Mouse (Mus musculus) limb, embryonic 15.5 days (tissue): ENCODE data around the gene Rap1a. TPM values are rescaled to one million over a fixed set of nuclear protein-coding genes. Genes with fewer than 3 reads are reported as not detected.
"Not testable (repeated sequence)": the region's sequence is repeated elsewhere in the genome, so short reads cannot be mapped to it uniquely, and the experiment has no call there.

ENCODE experiments used
- ATAC-seq: fragments of 200-750 bp; cut with Nextera tagmentation; 2 replicates; pipeline ENCODE4 v1.8.0; 2017; ENCODE audit warnings: low read depth, moderate TSS enrichment; ENCODE audit not compliant: insufficient number of reproducible peaks, low FRiP score, low TSS enrichment
- H3K27ac ChIP-seq: fragments of 300-500 bp; sonication (generic); 2 replicates; pipeline ENCODE4 v1.5.1; 2015; ENCODE audit warnings: moderate library complexity, mild to moderate bottlenecking, inconsistent platforms
- H3K27me3 ChIP-seq: fragments of 300-500 bp; sonication (generic); 2 replicates; pipeline ENCODE4 v1.6.1; 2015; ENCODE audit warnings: inconsistent platforms
- H3K36me3 ChIP-seq: fragments of 300-500 bp; sonication (generic); 2 replicates; pipeline ENCODE4 v1.6.1; 2015; ENCODE audit warnings: inconsistent platforms
- H3K4me1 ChIP-seq: fragments of 300-500 bp; sonication (generic); 2 replicates; pipeline ENCODE4 v1.6.1; 2015; ENCODE audit warnings: inconsistent platforms
- H3K4me2 ChIP-seq: fragments of 300-500 bp; sonication (generic); 2 replicates; pipeline ENCODE4 v1.6.1; 2015; ENCODE audit warnings: mild to moderate bottlenecking, inconsistent platforms
- H3K4me3 ChIP-seq: fragments of 300-500 bp; sonication (generic); 2 replicates; pipeline ENCODE4 v1.5.1; 2015; ENCODE audit warnings: mild to moderate bottlenecking, inconsistent platforms
- H3K9ac ChIP-seq: fragments of 300-500 bp; sonication (generic); 2 replicates; pipeline ENCODE4 v1.6.1; 2015; ENCODE audit warnings: inconsistent platforms
- H3K9me3 ChIP-seq: fragments of 300-500 bp; sonication (generic); 2 replicates; pipeline ENCODE4 v1.6.1; 2016; ENCODE audit warnings: inconsistent platforms
- WGBS: fragments of 180-500 bp; shearing (Covaris S2); methylation state at CpG from one replicate; pipeline ENCODE4 v1.1.7; 2015; 5-methylcytosine and 5-hydroxymethylcytosine counted together
- polyA plus RNA-seq: library from polyadenylated mRNA; unstranded; fragments of >200 nt; fragmentation: Nextera tagmentation; extraction: Ambion mirVana; gene quantifications from 2 replicates; pipeline ENCODE4 v1.2.1, GENCODE M21; 2015

The Rap1a gene
- polyA plus RNA-seq, 1 experiment from 2014 or later: 106 TPM

DNA sequence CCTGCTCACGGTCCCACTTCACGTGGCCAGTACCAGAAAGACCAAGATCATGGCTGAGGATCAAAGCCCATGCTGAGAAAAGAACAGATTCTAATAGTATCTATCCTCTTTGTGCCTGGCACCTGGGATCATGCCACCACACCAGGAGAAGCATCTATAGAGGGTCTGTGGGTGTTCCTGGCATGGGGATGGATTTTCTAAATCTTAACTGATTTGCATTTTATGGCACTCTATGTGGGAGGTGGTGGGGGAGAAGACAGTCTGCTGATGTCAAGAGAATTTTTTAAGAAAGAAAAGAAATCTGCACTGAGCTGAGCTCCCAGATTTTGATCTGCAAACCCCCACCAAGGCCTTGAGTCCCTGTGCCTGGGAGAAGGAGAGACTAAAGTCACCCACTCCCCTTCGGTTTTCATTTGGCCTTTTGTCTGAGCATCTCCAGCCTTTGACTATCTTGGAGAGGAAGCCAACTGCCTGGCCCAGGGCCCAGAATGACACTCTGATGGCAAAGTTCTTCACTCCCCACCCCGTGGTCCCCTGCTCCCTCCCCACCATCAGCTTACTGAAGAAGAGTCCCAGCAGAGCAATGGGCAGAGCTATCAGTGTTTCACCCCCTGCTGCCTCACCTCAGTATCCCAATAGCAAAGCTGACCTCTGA lies 94.6 kb downstream of the Rap1a start:
- 43% methylated on average over 4 of the region's 4 CpGs for WGBS
- peak overlapping the region; percentile 58 for H3K4me3 ChIP-seq
- no peak overlapping the region for H3K9ac ChIP-seq
- H3K9me3 ChIP-seq: no peaks in the 10 kb centered on the region
- no peak for ATAC-seq
- H3K27ac ChIP-seq: no peak overlapping the region
- H3K4me2 ChIP-seq: peak overlapping the region; percentile 96
- H3K27me3 ChIP-seq: peaks cover 21% of the 10 kb centered on the region
- no peaks in the 10 kb centered on the region for H3K36me3 ChIP-seq
- H3K4me1 ChIP-seq: peaks cover 30% of the 10 kb centered on the region

DNA sequence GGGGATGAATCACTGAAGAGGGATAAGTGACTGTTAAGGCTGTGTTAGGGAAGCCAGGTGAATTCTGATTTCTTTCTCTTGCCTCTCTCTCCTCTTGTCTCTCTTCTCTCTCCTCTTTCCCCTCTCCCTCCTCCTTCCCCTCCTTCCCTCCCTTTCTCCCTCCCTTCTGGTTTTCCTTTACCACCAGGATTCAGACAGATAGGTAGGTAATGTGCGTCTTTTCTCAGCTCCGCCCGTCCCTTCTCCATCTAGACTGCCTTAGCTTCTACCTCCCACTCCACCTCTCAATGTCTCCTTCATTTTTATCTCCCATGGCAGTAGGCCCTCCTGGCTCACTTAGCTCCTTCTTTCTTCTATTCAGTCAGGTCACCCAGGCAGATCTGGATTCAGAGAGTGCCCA lies 95.6 kb downstream of the Rap1a start:
- 0 out of 2 replicates have a peak overlapping the region, but pooled peaks have one; percentile 76 for H3K27ac ChIP-seq
- H3K4me3 ChIP-seq: peak overlapping the region; percentile 58
- 13% methylated on average over 3 of the region's 3 CpGs for WGBS
- no peaks in the 10 kb centered on the region for H3K9me3 ChIP-seq
- ATAC-seq: no peak
- peaks cover 21% of the 10 kb centered on the region for H3K27me3 ChIP-seq
- peaks cover 30% of the 10 kb centered on the region for H3K4me1 ChIP-seq
- H3K4me2 ChIP-seq: peak overlapping the region; percentile 96
- H3K36me3 ChIP-seq: no peaks in the 10 kb centered on the region
- peak overlapping the region; percentile 37 for H3K9ac ChIP-seq

- no peaks in the 10 kb centered on the region for H3K36me3 ChIP-seq
- peak; percentile 59 for ATAC-seq
- H3K27me3 ChIP-seq: peaks cover 21% of the 10 kb centered on the region
These were observed 96.0 kb downstream of the Rap1a start for GRCm38 (mm10) chr3:105705061-105705549.

DNA sequence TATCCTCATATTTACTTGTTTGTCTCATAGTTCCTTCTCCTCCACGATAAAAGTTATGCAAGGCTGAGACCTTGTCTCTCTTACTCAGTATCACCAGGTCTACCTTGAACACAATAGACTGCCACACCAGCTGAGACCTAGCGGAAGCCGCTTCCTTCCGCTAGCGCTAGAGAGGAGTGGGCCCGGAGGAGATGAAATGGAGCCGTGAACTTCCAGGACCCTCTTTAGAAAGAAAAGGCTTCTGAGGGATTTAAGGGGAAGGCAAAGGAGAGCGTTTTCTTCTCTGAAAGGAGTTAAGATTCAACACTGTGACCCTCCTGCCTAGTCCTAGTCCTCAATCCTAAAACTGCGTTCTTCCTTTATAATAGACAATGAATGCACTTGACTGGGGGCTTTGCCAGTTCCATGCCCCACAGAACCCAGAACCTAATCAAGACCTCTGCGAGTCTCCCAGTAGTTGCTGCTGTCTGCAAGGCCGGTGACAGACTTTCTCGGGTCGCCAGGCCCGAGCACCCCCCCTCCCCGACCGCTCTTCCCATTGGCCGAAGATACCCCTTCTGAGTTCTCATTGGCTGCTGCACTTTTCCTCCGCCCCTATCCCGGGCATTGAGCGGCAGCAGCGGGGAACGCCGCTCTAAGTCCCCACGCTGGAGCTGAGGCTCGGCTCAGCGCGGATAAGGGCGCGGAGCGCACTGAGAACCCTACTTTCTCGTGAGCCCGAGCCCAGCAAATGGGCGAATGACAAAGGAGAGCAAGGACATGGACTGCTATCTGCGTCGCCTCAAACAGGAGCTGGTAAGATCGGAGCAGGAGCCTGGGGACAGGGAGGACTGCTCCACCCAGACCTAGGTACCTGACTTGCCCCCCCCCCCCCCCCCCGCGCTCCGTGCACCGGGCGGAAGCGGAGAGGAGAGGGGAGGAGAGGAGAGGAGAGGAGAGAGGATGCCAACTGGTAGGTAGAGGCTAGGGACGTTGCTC lies 96.8 kb downstream of the Rap1a start, which contains the start of gene Inka2:
Inka2 (plus strand) TSS at position 569 of the 978 bp plus-strand sequence.
- Histone ChIP-seq H3K9ac (peak within 1 kb of the TSS; percentile 37), H3K27me3 (peaks cover 21% of the 10 kb centered on the region), H3K9me3 (no peaks in the 10 kb centered on the region), H3K4me3 (peak within 1 kb of the TSS; percentile 58), H3K4me2 (peak within 1 kb of the TSS; percentile 96), H3K4me1 (peaks cover 26% of the 10 kb centered on the region), H3K27ac (peak within 1 kb of the TSS; percentile 76), H3K36me3 (no peaks in the 10 kb centered on the region)
- WGBS: 4% methylated on average over 41 of the region's 43 CpGs
- peak; percentile 91 for ATAC-seq

More at GRCm38 (mm10) chr3:105705061-105705549, 96.0 kb downstream of the Rap1a start:
- Histone ChIP-seq H3K27ac (peak overlapping the region; percentile 76), H3K9ac (peak overlapping the region; percentile 37), H3K4me1 (peaks cover 28% of the 10 kb centered on the region), H3K4me3 (peak overlapping the region; percentile 58), H3K9me3 (no peaks in the 10 kb centered on the region), H3K4me2 (peak overlapping the region; percentile 96)
- WGBS: under 1% methylated on average over 28 of the region's 28 CpGs

DNA sequence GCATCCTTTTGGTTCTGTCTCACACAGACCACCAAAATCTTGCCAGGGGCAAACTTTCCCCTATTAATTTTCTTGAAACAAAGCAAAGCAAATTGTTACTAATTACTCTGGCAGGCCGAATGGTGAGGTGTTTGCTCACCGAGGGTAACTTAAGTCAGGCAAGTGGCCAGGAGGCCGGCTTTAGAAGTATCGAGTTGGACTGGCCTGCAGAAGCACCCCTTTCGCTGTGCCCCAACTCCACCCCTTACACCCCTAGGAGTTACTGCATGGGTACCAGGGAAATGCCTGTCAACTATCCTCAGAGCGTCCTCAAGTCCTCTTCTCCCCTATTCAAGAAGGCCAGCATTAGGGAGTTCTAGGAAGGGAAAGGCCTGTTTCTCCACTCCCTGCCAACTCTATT lies 97.6 kb downstream of the Rap1a start:
- peaks cover 26% of the 10 kb centered on the region for H3K4me1 ChIP-seq
- no peak overlapping the region for H3K9ac ChIP-seq
- no peak overlapping the region for H3K4me2 ChIP-seq
- H3K27me3 ChIP-seq: peaks cover 24% of the 10 kb centered on the region
- H3K9me3 ChIP-seq: no peaks in the 10 kb centered on the region
- H3K36me3 ChIP-seq: no peaks in the 10 kb centered on the region
- H3K4me3 ChIP-seq: no peak overlapping the region
- ATAC-seq: no peak
- 0 out of 2 replicates have a peak overlapping the region, but pooled peaks have one; percentile 24 for H3K27ac ChIP-seq
- 44% methylated on average over 6 of the region's 6 CpGs for WGBS

DNA sequence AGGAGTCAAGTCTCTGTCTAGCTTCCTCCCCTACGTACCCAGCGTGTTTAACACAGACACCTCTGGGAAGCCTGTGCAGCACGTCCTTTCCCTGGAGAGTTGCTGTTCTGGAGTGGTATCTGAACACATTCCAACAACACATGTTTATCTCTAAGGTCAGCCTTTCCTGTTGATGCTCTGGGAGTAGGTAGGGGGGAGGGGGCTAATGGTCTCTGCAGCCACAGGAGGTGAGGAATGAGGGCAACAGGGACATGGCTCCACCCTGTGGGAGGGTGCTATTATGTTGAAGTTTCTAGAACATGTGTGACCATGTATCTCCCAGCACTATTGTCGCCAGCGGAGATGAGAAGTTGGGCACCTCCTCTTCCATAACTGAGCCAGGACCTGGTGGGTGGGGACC lies 99.7 kb downstream of the Rap1a start:
- H3K9ac ChIP-seq: no peak overlapping the region
- 55% methylated on average over 5 of the region's 5 CpGs for WGBS
- no peaks in the 10 kb centered on the region for H3K9me3 ChIP-seq
- no peak for ATAC-seq
- H3K4me2 ChIP-seq: no peak overlapping the region
- no peaks in the 10 kb centered on the region for H3K36me3 ChIP-seq
- H3K4me1 ChIP-seq: peaks cover 23% of the 10 kb centered on the region
- H3K27me3 ChIP-seq: peaks cover 25% of the 10 kb centered on the region
- no peak overlapping the region for H3K27ac ChIP-seq
- H3K4me3 ChIP-seq: no peak overlapping the region

GRCm38 (mm10) chr3:105700786-105701185 lies 100.3 kb downstream of the Rap1a start:
- H3K4me2 ChIP-seq, H3K9me3 ChIP-seq, ATAC-seq, H3K4me3 ChIP-seq, H3K27ac ChIP-seq, H3K9ac ChIP-seq, H3K36me3 ChIP-seq: not testable (repeated sequence)
- H3K27me3 ChIP-seq: peaks cover 25% of the 10 kb centered on the region
- 47% methylated on average over 1 of the region's 1 CpGs for WGBS
- peaks cover 27% of the 10 kb centered on the region for H3K4me1 ChIP-seq

- H3K4me1 ChIP-seq: peaks cover 18% of the 10 kb centered on the region
- WGBS: 47% methylated on average over 3 of the region's 3 CpGs
- H3K27ac ChIP-seq: no peak overlapping the region
- H3K36me3 ChIP-seq: no peaks in the 10 kb centered on the region
- no peak overlapping the region for H3K9ac ChIP-seq
- peaks cover 32% of the 10 kb centered on the region for H3K27me3 ChIP-seq
- ATAC-seq: no peak
- no peak overlapping the region for H3K4me3 ChIP-seq
- H3K4me2 ChIP-seq: no peak overlapping the region
- H3K9me3 ChIP-seq: no peaks in the 10 kb centered on the region
These were observed 101.7 kb downstream of the Rap1a start for GRCm38 (mm10) chr3:105699241-105699933.

- Histone ChIP-seq H3K9me3 (no peaks in the 10 kb centered on the region), H3K36me3 (no peaks in the 10 kb centered on the region), H3K4me1 (peaks cover 10% of the 10 kb centered on the region; the same call in 1 of the 2 replicates), H3K27ac (no peak overlapping the region), H3K27me3 (peaks cover 35% of the 10 kb centered on the region), H3K9ac (no peak overlapping the region), H3K4me2 (no peak overlapping the region), H3K4me3 (no peak overlapping the region)
- no peak for ATAC-seq
- WGBS: 84% methylated on average over 1 of the region's 1 CpGs
These were observed 102.8 kb downstream of the Rap1a start for GRCm38 (mm10) chr3:105698311-105698710.

GRCm38 (mm10) chr3:105697148-105697441 lies 104.0 kb downstream of the Rap1a start:
- Histone ChIP-seq H3K4me3 (no peak overlapping the region), H3K4me1 (peaks cover 10% of the 10 kb centered on the region; the same call in 1 of the 2 replicates), H3K36me3 (no peaks in the 10 kb centered on the region), H3K27me3 (peaks cover 37% of the 10 kb centered on the region), H3K9me3 (no peaks in the 10 kb centered on the region), H3K9ac (no peak overlapping the region), H3K27ac (no peak overlapping the region), H3K4me2 (no peak overlapping the region)
- WGBS: 64% methylated on average over 5 of the region's 5 CpGs
- ATAC-seq: no peak

GRCm38 (mm10) chr3:105696387-105697147 lies 104.6 kb downstream of the Rap1a start:
- Histone ChIP-seq H3K4me3 (no peak overlapping the region), H3K9ac (no peak overlapping the region), H3K27me3 (peaks cover 37% of the 10 kb centered on the region), H3K9me3 (no peaks in the 10 kb centered on the region), H3K27ac (no peak overlapping the region), H3K36me3 (no peaks in the 10 kb centered on the region), H3K4me2 (no peak overlapping the region), H3K4me1 (peaks cover 10% of the 10 kb centered on the region; the same call in 1 of the 2 replicates)
- no peak for ATAC-seq
- WGBS: 70% methylated on average over 17 of the region's 17 CpGs
